Mouse (Mus musculus) MN1 (cell line): ENCODE data around the gene Tubb4b.

Experiments
- DNase-seq: peaks from one replicate; pipeline ENCODE4 v3.0.0-alpha.2; 2016; ENCODE audit warnings: low spot score

The Tubb4b gene

DNA sequence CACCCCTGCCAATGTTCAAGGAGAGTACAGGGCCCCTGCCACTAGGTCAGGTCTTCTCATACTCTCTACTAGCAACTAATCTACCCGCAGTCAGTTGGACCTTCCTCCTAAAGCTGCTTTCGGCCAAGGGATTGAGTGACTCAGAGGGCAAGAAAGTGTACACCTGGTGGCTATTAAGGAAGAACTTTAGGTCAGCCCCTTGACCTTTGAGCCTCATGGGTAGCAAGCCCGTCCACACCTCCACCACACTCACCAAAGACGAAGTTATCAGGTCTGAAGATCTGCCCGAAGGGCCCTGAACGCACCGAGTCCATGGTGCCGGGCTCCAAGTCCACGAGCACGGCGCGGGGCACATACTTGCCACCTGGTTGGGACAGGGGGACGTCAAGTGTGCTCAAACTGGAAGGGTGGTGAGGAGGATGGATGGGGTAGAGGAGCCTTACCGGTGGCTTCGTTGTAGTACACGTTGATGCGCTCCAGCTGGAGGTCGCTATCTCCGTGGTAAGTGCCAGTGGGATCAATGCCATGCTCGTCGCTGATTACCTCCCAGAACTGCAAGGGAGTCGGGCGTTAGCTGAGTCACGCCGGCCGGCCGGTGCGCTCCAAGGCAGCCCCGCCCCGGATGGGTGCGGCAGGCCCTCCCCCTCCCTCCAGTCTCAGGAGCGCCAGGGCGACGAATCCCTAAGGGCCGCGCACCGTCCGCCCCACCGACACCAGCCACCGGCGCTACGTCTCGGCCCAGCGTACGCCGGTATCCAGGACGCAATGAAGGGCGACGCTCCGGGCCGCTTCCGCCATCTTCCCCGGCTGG, 616 bp downstream of the Tubb4b start:
- DNase-seq: peak; percentile 90

DNA sequence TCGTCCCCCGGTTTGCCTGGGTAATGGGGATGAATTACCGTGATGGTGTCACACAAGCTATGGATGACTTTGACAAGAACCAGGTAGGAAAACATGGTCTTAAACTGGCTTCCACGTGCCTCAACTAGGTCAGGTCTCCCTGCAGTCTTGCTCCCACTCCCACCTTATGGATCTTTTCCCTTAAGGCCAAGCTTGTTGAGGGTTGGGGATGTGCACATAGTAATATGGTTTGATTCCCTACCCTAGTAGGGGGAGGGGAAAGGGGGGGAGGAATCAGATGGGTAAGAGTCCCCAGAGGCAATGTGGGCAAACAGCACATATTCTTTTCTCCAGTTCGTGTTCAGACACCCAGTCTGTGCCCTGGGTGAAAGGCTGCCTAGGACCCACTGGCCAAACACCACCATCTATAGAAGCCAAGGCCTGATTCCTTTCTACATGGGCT, 3.1 kb downstream of the Tubb4b start:
- DNase-seq: no peak

DNA sequence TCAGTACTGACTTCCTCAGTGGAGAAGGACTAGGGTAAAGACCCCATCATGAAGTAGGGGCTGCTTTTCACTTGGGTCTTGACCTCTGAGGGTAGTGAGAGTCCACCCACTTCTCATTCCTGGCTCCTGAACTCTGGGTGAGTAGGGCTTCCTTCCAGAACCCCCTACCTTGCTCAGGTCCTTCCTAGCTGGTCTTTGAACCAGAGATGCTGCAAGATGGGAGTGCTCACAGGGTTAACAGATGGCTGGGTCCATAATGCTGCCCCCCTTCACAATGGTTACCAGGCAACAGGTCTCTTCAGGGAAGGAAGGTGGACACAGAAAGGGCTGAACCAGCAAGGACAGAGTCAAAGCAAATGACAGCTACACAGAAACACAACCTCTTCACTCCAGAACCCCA, 6.1 kb downstream of the Tubb4b start, which contains the start of gene Fam166a:
TSS of gene Fam166a (plus strand) at position 301 of the 400 bp plus-strand sequence.
- DNase-seq: no peak

DNA sequence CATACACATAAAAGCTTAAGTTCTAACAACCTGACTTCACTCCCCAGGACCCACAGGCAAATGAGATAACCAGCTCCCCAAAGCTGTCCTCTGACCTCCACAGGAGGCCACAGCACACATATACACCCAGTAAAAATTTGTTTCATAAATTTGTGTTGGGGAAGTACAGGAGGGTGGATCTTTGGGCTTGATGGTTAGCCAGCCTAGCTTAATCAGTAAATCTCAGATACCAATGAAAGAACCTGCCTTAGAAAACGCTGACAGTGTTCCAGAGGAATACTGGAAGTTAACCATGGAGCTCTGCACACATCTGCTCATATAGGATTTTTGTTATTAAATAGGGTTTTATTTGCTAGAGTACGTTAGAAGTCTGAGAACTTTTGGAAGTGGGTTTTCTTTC, 6.8 kb downstream of the Tubb4b start:
- DNase-seq: no peak

DNA sequence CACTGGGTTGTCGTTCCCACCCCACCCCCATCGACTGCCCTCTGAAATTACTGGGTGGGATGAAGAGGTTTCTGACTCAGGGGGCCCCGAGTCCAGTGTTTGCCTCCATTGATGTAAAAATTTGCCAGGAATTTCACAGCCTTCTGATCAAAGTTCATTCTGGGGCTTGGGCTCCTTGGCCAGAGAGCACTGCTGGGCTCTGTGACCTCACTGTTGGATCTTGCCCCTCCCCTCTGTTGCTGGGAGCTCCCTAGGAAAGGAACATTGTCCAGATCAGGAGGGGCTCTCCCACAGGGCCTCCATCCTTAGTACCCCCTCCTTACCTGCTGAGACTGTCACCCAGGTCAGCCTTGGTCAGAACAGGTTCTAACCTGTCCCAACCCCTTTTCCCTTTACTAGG, 10.1 kb downstream of the Tubb4b start, which contains the start of gene Stpg3:
TSS of gene Stpg3 (minus strand) at position 194 of the 400 bp plus-strand sequence.
- no peak for DNase-seq

DNA sequence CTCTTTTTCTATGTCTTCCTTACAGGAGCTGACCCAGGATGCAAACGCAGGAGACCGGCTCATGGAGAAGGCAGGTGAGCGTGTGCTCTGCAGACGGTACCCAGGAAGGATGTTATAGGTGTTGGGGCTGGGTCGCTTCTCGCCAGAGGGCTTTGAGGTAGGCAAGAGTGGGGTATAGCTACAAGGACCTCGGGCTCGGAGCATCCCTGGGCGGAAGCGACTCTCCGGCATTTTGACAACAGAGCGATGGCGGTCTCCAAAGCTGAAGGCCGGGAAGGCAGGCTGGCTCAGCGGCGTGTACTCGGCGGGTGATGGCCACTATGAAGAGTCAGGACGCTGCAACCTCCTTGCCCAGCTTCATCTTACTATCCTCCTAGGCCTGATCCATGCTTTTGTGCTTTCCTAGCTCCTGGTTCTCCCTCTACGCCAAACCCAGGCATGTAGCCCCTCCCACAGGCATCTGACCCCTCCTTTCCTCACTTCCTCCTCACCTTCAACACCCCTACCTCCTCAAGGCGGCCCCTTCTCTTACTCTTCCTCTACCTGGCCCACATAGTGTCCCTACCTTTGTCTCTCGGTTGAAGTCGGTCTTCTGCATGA, 11.1 kb downstream of the Tubb4b start:
- no peak for DNase-seq

DNA sequence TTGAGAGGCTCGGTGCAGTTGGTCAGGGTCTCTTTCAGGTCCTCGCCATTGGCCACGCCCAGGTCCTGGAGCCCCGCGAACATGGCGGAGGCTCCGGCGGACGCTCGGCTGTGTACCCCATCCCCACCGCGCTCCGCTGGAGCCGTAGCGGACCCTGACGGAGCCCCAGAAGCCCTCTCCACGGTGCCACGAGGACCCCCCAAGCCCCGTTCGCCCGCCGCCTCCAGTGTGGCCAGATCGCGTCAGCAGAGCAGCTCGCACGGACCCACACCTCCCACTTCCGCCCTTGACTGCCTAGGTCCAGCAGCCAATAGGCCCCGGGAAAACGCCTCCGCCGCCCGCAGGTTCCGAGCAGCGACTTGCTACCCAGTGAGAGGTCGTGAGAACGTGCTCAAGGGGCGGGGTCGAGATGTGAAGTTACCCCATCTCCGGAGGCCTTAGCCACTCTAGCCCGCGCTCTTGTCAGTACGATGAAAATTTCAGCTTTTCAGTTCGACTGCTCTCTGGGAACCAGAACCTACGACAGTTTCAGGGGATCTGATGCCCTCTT, 13.3 kb downstream of the Tubb4b start, which contains the start of gene Nelfb:
TSS of gene Nelfb (minus strand) at position 369 of the 550 bp plus-strand sequence.
- DNase-seq: peak; percentile 91

DNA sequence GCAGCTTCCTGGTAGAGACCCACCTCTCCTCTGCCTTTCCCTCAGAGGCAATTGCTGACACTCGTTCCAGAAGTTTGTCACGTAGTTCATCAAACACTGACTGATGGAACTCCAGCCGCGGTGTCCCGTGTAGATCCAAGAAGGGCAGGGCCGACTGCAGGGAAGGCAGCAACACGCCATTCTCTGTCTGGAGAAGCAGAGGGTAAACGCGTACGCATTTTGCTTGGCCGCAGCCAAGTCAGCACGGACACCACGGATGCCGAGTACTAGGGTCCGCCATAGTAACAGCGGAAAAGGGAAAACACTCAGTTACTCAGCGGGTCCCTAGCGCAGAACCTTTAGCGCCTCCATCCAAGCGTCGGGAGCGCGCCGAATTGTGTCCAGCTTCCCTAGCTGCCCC, 13.8 kb downstream of the Tubb4b start:
- DNase-seq: no peak

DNA sequence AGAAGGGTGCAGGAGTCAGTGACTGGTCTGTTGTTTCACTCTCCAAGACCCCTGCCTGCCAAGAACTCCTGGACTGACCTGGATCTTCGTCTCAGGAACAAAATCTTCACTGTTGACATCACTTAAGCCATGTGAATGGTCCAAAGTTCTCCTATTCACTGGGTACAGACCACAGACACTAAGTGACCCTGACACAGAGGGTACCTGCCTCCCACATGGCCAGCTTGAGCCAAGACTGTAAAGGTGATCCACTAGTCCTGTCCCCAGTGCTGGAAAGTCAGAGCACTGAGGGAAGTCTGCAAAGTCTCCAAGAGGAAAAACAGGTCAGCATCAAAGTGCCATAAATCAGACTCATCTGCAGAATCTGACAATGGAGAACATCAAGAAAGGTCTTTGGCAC, 16.9 kb downstream of the Tubb4b start:
- no peak for DNase-seq

DNA sequence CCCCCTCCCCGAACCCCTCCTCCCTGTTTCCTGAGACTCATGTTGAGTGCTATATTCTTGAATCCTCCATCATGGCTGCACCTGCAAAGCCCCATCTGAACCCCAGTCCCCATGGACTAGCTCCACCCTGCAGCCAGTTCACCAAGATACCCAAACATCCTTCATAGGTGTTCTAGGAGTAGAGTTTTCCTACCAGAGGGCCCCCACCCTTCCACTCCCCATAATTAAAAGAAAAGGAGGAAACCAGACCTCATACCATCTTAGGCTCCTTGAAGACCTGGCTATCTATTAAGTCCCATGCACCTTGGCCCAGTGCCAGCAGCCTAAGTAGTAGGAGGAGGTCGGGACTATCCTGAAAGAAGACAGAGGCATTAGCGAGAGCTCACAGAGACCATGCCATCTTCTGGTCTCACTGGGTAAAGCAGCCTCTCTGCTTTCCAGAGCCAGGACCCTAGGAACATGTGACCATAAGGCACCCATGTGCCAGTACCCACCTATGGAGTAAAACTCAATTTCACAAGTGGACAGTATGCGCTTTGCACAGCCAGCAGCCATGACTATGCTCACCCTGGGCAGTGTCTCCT, 20.8 kb downstream of the Tubb4b start:
- DNase-seq: peak; percentile 70

DNA sequence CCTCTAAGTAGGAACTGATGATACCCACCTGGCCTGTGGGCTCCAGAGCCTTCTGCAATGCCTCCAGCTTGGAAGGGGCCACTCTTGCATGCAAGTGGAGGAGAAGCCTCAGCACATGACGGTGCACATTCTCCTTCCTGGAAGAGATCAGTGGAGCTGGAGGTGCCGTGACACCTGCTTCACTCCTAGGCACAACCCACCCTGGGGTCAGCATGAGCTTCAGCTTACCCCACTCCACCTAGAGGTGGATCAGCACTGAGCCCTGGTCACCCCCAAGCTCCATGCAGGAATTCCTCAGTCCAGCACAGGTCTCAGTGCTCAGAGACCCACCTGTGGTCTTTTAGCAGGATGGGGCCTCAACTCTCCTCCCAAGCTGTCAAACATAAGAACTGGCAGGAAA, 23.9 kb downstream of the Tubb4b start:
- DNase-seq: no peak

DNA sequence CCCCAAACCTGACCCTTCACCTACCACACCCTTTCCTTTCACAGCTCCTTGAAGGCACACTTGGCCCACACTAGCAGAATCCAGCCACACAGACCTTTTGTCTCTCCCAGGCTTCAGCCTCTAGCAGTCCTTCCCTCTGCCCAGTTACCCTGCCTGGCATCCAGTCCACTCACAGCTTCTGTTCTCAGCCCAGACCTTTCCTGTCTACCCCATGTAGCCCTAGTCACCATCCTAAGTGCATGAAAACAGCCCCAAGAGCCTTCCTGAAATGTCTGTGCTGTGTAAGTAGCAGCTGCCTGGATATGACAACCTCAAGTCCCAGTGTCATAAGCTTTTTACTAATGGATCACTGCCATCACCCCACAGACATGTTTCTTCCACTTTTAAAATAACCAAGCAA, 26.6 kb downstream of the Tubb4b start:
- no peak for DNase-seq

DNA sequence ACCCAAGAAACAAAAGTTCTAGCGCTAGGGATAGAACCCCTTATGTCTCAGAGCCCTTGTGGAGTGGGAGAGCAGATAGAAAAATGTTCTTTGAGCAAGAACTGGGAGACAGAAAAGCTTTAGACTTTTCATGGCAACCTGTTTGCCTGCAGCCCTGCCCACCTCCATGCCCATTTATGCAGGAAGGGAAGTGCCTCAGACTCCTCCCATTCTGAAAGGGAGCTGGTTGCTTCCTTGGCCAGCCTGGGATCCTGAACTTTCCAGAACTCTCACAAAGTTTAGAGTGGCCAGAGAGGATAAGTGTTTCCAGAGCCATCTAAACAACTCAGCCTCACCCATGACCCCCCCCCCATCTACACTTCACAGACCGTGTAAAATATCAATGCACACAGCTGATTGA, 27.3 kb downstream of the Tubb4b start:
- no peak for DNase-seq

DNA sequence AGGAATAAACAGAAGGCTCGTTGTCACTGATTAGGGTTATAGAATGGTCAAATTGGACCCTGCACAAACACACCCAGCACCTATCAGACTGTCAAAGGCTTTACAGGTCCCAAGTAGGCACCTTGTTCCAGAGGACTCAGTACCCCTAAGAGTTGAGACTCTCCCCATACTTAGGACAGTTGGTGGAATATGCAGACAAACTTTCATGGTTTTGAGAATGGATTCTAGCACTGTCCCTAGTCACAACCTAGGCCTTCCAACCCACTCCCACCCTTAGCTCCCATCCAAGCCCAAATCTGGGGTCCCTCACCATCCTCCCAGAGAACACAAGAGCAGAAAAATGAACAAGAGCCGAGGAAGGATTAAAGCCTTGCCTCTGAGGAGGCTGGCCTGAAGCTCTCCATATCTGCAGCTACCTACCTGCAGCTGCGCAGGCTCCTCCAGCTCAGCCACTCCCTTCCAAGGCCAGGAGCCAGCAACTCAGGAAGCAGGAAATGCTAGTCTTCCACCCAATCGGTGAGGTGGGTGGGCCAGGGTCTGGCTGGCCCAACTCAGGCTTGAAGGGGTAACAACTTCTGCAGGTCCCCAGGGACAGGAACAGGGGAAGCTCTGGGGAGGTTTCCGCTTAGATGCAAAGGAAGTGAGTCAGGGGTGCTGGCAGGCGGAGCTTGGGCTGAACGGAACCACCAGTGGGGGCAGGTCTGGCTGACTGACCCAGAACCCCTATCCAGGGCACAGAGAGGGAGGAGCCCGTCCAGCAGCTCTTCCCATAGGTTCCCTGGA, 28.1 kb downstream of the Tubb4b start, which contains the start of gene Tor4a:
TSS of gene Tor4a (minus strand) at position 715 of the 783 bp plus-strand sequence.
- peak; percentile 49 for DNase-seq

DNA sequence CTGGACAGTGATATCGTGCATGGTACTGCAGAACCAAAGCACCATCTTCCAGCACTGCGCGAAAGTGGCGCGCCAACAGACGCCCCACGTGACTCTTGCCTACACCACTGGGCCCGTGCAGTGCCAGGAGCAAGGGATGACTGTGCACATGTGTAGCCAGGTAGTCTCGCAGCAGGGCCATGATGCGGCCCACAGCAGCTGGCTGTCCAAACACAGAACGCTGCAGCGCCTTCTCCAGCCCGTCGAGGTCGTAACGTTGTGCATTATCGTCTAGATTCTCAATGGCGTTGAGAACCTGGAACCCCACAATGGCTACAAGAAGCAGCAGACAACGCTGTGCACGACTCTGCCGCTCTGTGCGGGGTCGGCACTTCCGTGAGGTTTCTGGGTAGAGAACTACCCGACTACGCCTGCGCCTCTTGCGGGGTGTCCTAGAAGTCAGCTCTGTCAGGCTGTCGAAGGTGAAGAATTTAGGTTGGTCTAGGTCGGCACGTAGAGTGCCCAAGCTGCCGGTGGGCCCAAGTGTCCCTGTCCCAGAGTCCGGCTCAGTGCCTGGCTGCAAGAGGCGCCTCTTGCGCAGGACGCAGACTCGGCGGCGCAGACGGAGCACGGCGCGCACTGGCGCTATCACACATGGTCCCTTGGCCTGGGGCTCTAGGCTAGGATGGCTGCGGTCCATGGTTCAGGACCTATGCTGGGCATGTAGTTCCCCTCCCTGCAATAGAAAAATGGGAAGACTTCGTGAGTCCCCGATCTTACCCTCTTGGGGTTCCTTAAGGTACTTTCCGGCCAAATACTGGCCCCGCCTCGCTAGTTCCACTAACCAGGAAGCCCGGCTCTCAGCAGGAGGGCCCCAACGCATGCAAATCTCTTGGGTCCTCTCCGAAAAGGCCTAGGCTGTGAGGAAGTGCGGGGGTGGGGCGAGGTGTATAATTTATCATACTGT, 29.0 kb downstream of the Tubb4b start:
- DNase-seq: no peak

DNA sequence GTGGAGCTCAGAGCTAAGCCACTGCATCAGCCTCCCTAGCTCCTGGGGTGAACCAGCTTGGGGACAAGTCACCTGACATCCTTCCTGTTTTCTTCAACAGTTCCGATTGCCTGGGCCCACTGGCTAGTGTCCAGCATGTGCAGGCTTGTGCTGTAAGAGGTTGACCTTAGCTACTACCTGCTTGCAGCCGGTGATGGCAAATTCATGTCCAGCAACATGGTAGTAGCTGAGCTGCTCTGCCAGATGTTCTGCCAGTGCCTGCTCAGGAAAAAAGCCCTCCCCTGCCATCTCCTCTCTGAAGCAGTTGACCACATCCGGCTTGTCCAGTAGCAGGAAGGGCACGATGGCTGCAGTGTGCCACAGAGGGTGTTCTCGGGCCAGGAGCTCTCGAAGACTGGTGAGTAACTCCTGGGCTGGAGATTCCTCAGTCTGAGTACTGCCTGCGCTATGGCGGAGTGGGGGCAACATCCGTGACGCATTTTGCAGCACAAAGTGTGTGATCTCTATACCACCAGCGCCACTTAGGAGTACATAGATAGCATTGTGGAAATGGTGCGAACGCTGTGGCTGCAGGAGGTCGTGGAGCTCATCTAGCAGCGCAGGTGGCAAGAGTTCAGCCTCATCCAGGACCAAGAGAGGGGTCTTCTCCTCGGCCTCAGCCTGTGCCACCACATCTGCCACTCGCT, 29.9 kb downstream of the Tubb4b start:
- no peak for DNase-seq

DNA sequence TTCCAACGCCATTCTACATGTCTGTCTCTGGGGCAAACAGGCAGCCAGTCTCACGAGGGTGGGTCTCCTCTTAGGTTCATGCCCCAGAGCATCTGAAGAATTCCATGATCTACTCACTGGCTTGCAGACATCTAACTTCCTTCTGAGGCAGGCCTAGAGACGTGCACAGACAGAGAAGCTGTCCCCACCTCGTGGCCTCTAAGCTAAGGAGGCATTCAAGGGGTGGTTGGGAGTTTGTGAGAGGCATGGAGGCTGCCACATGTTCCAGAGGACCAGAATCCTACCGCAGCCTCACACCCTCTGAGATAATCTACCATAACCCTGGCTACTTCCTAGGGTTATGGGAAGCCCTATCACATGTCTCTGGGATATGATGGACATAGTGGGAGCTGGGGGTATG, 30.5 kb downstream of the Tubb4b start:
- DNase-seq: no peak

DNA sequence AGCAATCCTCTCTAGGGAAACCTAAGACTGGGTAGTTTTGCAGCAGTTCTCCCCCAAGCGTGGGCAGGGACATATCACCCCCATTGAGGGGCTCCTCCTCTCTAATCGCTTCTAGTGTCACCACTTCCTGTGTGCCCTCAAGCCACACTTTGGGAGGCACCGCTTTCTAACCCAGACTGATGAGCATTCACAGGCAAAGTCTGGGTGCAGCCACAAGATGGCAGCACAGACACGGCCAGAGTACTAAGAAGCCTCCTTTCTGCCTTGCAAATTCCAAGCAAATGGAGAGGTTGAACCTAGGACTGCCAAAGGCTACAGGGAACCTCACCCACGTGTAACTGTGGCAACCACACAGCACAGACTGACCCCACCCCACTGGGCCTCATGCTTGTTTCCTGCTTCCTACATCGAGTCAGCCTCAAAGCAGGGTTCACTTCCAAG, 31.2 kb downstream of the Tubb4b start:
- peak; percentile 85 for DNase-seq

DNA sequence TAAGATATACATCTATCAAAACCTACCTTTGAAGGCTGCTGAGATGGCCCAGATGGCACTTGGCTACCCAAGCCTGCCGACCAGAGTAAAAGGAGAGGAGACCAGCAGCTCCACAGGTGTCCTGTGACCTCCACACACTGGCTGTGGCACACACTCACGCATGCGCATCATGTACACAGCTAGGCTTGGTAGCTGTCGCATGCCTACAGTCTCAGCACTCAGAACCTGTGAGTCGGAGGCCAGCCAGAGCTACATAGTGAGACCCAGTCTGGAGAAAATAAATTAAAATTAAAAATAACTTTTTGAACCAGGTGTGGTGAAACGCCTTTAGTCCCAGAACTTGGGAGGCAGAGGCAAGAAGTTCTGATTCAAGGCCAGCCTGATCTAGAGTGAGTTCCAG, 36.7 kb downstream of the Tubb4b start:
- DNase-seq: no peak

DNA sequence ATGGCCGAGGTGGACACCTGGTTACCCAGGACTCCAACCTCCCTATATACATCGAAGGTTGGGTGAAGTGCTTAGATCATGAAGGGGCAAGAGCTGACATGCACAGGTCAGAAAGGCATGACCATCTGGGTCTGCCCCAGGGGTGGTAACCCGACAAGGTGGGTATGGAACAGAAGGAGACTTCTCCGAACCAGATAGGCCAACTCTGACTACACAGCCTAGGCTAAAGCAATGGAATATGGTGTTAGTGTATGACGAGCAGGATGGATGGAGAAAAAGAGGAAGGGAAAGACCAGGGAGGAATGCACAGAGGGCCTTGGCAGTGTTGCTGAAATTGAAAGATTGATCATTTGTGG, 37.9 kb downstream of the Tubb4b start:
- DNase-seq: no peak
